Mouse (Mus musculus) skeletal muscle tissue, postnatal 0 days (tissue): ENCODE data around the gene I0C0044D17Rik. TPM values are rescaled to one million over a fixed set of nuclear protein-coding genes. Genes with fewer than 3 reads are reported as not detected.

Source experiments
- polyA plus RNA-seq: library from polyadenylated mRNA; unstranded; fragments of >200 nt; fragmentation: Nextera tagmentation; extraction: Ambion mirVana; gene quantifications from 2 replicates; pipeline ENCODE4 v1.2.1, GENCODE M21; 2015

I0C0044D17Rik gene
- polyA plus RNA-seq, result not detected in 2 replicates

DNA sequence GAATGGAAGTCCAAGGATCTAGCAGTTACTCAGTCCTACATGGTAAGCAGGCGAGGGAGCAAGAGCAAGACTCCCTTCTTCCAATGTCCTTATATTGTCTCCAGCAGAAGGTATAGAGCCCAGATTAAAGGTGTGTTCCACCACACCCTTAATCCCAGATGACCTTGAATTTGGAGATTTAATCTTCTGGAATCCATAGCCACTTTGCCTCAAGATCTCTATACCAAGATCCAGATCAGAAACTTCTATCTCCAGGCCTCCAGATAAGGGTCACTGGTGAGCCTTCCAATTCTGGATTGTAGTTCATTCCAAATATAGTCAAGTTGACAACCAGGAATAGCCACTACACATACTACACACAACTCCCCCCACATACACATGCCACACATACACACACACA is at the start of gene I0C0044D17Rik:
Gene I0C0044D17Rik (minus strand): TSS at position 101 of the 400 bp plus-strand sequence.

DNA sequence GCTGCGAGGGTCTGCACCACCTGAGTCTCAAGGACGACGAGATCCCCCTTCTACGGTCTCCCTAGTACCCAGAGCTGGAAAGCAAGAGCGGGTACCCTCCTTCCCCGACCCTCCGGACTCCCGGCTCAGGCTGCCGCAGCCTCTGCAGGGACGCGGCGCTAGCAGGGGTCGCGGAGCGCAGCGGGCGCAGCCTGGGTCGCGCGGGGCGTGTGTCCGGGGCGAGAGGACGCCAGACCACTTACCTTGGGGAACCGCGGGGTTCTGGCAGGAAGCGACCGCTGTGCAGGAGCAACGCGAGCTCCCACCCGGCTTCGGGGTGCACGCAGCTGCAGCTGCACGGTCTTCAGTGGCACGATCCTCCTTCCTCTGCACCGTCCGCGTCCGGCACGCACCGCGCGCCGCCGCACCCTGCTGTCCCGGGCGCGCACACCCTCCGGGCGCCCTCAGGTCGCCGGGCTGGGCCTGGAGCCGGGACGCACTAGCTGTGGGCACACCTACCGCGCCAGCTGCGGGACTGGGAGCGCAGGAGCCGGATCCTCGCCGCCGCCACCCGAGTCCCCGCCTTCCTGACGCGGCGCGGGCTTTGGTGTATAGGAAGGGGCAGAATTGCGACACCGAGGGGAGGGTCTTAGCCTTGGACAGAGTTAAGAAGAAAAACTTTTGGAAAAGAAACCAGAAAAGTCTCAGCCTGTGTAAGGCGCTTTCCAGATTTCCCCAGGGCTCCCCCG is 6.3 kb downstream of the I0C0044D17Rik start, which contains the start of gene Kank4:
Gene Kank4 (minus strand): TSS at position 354 of the 728 bp plus-strand sequence.

Other genes with a start within 250 kb of the I0C0044D17Rik start
- not detected in 2 replicates for gene L1td1, start 97.1 kb downstream of the I0C0044D17Rik start, polyA plus RNA-seq
- gene Kank4, start 6.3 kb downstream of the I0C0044D17Rik start, polyA plus RNA-seq, result 0.40 TPM in 2 replicates
- gene Usp1, start 100.0 kb upstream of the I0C0044D17Rik start, polyA plus RNA-seq, result 26.2 and 31.8 TPM in 2 replicates
- 0.69 and 0.71 TPM in 2 replicates for gene Angptl3, start 207.1 kb upstream of the I0C0044D17Rik start, polyA plus RNA-seq